Mouse (Mus musculus) testis, adult 2 months (tissue): ENCODE measurements around the gene Cdk20. TPM values are rescaled to one million over a fixed set of nuclear protein-coding genes. Genes with fewer than 3 reads are reported as not detected.
A peak's percentile ranks its signal among the peaks of the same experiment; 100 is the strongest.

ENCODE experiments used
- H3K27ac ChIP-seq: fragments of 200-500 bp; 2 replicates; pipeline ENCODE4 v1.5.1; 2012; ENCODE audit warnings: low read depth, low read length; ENCODE audit not compliant: control insufficient read depth, insufficient read depth
- H3K27me3 ChIP-seq: fragments of 200-500 bp; 2 replicates; pipeline ENCODE4 v1.6.1; 2012; ENCODE audit warnings: mild to moderate bottlenecking, low read length, moderate library complexity; ENCODE audit not compliant: control insufficient read depth, insufficient read depth
- H3K36me3 ChIP-seq: fragments of 200-500 bp; 2 replicates; pipeline ENCODE4 v1.6.1; 2012; ENCODE audit warnings: mild to moderate bottlenecking, low read length; ENCODE audit not compliant: control insufficient read depth, insufficient read depth
- H3K4me1 ChIP-seq: fragments of 200-500 bp; 2 replicates; pipeline ENCODE4 v1.6.1; 2012; ENCODE audit warnings: low read length; ENCODE audit not compliant: control insufficient read depth, insufficient read depth
- H3K4me3 ChIP-seq: fragments of 200-500 bp; 2 replicates; pipeline ENCODE4 v1.5.1; 2012; ENCODE audit warnings: low read depth, mild to moderate bottlenecking, low read length, moderate library complexity, mixed read lengths; ENCODE audit not compliant: control insufficient read depth
- CTCF ChIP-seq: fragments of 200-500 bp; IDR thresholded peaks from 2 replicates; pipeline ENCODE4 v1.5.1; 2012; ENCODE audit warnings: low read depth, mild to moderate bottlenecking, inconsistent platforms, low read length, moderate library complexity; ENCODE audit not compliant: control insufficient read depth, insufficient read depth, insufficient replicate concordance
- POLR2A ChIP-seq: fragments of 200-500 bp; IDR thresholded peaks from 2 replicates; pipeline ENCODE4 v1.6.1; 2012; ENCODE audit warnings: low read depth, mild to moderate bottlenecking, inconsistent platforms, low read length, moderate library complexity; ENCODE audit not compliant: control insufficient read depth
- polyA plus RNA-seq: library from polyadenylated mRNA; depleted of rRNA; stranded (reverse); fragments of >200 nt; gene quantifications from 2 replicates; pipeline ENCODE4 v1.2.3, GENCODE M21; 2012

The Cdk20 gene
- polyA plus RNA-seq, 1 experiment = 57.9 TPM

GRCm38 (mm10) chr13:64422607-64422957 lies 9.5 kb upstream of the Cdk20 start:
- Histone ChIP-seq H3K4me1 (no peaks in the 10 kb centered on the region), H3K36me3 (no peaks in the 10 kb centered on the region), H3K4me3 (no peak overlapping the region), H3K27ac (no peak overlapping the region), H3K27me3 (no peaks in the 10 kb centered on the region)
- TF ChIP-seq POLR2A (no peak), CTCF (no peak)

- Histone ChIP-seq H3K4me1 (no peaks in the 10 kb centered on the region), H3K4me3 (no peak overlapping the region), H3K27ac (no peak overlapping the region), H3K27me3 (no peaks in the 10 kb centered on the region), H3K36me3 (no peaks in the 10 kb centered on the region)
- no peak for TF ChIP-seq POLR2A
- no peak for TF ChIP-seq CTCF
Observed at GRCm38 (mm10) chr13:64424347-64424746, 7.8 kb upstream of the Cdk20 start.

GRCm38 (mm10) chr13:64425280-64425679 lies 6.8 kb upstream of the Cdk20 start:
- no peaks in the 10 kb centered on the region for H3K4me1 ChIP-seq
- H3K36me3 ChIP-seq = no peaks in the 10 kb centered on the region
- H3K27me3 ChIP-seq = no peaks in the 10 kb centered on the region
- TF ChIP-seq CTCF (no peak), POLR2A (no peak)
- no peak overlapping the region for H3K27ac ChIP-seq
- H3K4me3 ChIP-seq = no peak overlapping the region

- Histone ChIP-seq H3K27me3 (no peaks in the 10 kb centered on the region), H3K36me3 (no peaks in the 10 kb centered on the region), H3K27ac (no peak overlapping the region), H3K4me3 (no peak overlapping the region), H3K4me1 (no peaks in the 10 kb centered on the region)
- TF ChIP-seq CTCF (no peak), POLR2A (no peak)
Observed at GRCm38 (mm10) chr13:64429328-64429727, 2.8 kb upstream of the Cdk20 start.

- Histone ChIP-seq H3K36me3 (peaks cover 2% of the 10 kb centered on the region; the same call in 1 of the 2 replicates), H3K4me1 (no peaks in the 10 kb centered on the region; the same call in 1 of the 2 replicates)
- no peak for TF ChIP-seq POLR2A
- no peak for TF ChIP-seq CTCF
Observed at GRCm38 (mm10) chr13:64437801-64438200, 5.7 kb downstream of the Cdk20 start.

GRCm38 (mm10) chr13:64438863-64439452 lies 6.8 kb downstream of the Cdk20 start:
- TF ChIP-seq POLR2A (no peak), CTCF (peak; percentile 42; the same call in 1 of the 2 replicates)
- Histone ChIP-seq H3K27me3 (no peaks in the 10 kb centered on the region), H3K36me3 (peaks cover 2% of the 10 kb centered on the region; the same call in 1 of the 2 replicates), H3K4me3 (no peak overlapping the region), H3K27ac (no peak overlapping the region), H3K4me1 (no peaks in the 10 kb centered on the region; the same call in 1 of the 2 replicates)

More at GRCm38 (mm10) chr13:64437801-64438200, 5.7 kb downstream of the Cdk20 start:
- Histone ChIP-seq H3K27me3 (no peaks in the 10 kb centered on the region), H3K27ac (no peak overlapping the region), H3K4me3 (no peak overlapping the region)

- Histone ChIP-seq H3K4me1 (no peaks in the 10 kb centered on the region; the same call in 1 of the 2 replicates), H3K27ac (no peak overlapping the region), H3K27me3 (no peaks in the 10 kb centered on the region), H3K36me3 (peaks cover 2% of the 10 kb centered on the region; the same call in 1 of the 2 replicates), H3K4me3 (no peak overlapping the region)
- TF ChIP-seq CTCF (no peak), POLR2A (no peak)
Observed at GRCm38 (mm10) chr13:64439471-64439870, 7.4 kb downstream of the Cdk20 start.

GRCm38 (mm10) chr13:64440592-64440991 lies 8.5 kb downstream of the Cdk20 start:
- peaks cover 2% of the 10 kb centered on the region; the same call in 1 of the 2 replicates for H3K36me3 ChIP-seq
- H3K27ac ChIP-seq = no peak overlapping the region
- no peak overlapping the region for H3K4me3 ChIP-seq
- no peaks in the 10 kb centered on the region; the same call in 1 of the 2 replicates for H3K4me1 ChIP-seq
- no peak for TF ChIP-seq CTCF
- TF ChIP-seq POLR2A = no peak
- no peaks in the 10 kb centered on the region for H3K27me3 ChIP-seq
